Mouse (Mus musculus): ENCODE measurements around the gene Btbd11.

DNA sequence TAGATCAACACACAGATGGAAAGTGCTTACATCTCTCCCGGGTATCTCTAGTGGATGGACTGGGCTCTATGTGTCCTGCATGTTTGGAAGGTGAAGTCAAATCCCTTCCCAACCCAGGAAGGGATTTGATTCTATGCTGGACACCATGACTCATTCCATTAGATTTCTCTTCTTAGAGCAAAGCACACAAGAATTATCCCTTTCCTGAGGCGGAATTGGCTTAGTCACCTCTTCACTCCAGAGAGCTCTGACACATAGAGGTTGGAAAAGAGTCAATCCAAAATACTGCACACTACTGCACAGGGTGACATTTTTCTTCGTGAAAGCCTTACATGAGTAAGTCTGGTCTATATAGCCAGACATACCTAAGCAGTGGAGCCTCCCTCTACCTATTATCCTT is 99.8 kb downstream of the Btbd11 start:
- TF ChIP-seq CTCF (IDR thresholded peaks at IDR 0.05; ENCODE audit: extremely low read depth, insufficient read depth, low read length) (no peak), POLR2A (IDR thresholded peaks at IDR 0.05; ENCODE audit: extremely low read depth, insufficient read depth, low read length) (no peak)

Data from cortical plate, adult 2 months (tissue).